ENCODE assay signal across 8 mouse cellular contexts in genomic region chr10:81059603-81060543, GRCm38 (mm10). TPM values are rescaled to one million over a fixed set of nuclear protein-coding genes. Genes with fewer than 3 reads are reported as not detected.
DNase-seq lines count a peak whose midpoint lies in the region; ATAC-seq and TF ChIP-seq lines count a peak whose summit lies in the region.

Gene Sgta, minus strand, starts transcription at chr10:81060181.

- peak within 1 kb of the TSS; percentile 85 for H3K9ac ChIP-seq in forebrain, embryonic 12.5 days
- peak within 1 kb of the TSS; percentile 66 for H3K9ac ChIP-seq in heart, postnatal 0 days (replicated peaks; ENCODE audit: low read depth, low read length)
- peak within 1 kb of the TSS; percentile 82 for H3K9ac ChIP-seq in liver, embryonic 16.5 days (ENCODE audit: low read depth, low read length)
- peak within 1 kb of the TSS; percentile 90 for H3K9ac ChIP-seq in neural tube, embryonic 13.5 days

- peak within 1 kb of the TSS; percentile 99 for H3K4me3 ChIP-seq in E14TG2a.4 (replicated peaks; ENCODE audit: low read length)
- peak within 1 kb of the TSS; percentile 80 for H3K4me3 ChIP-seq in forebrain, embryonic 12.5 days (replicated peaks)
- H3K4me3 ChIP-seq in heart, postnatal 0 days (ENCODE audit: low read depth, low read length): peak within 1 kb of the TSS; percentile 76
- peak within 1 kb of the TSS; percentile 72 for H3K4me3 ChIP-seq in liver, embryonic 16.5 days (ENCODE audit: low read depth, low read length)
- H3K4me3 ChIP-seq in neural tube, embryonic 13.5 days: peak within 1 kb of the TSS; percentile 88
- H3K4me3 ChIP-seq in testis, adult 2 months (ENCODE audit: control insufficient read depth, low read depth, low read length): peak within 1 kb of the TSS; percentile 98

- no peak for TF ChIP-seq CTCF in E14TG2a.4 (conservative IDR thresholded peaks at IDR 0.05; ENCODE audit: low read length)
- no peak for TF ChIP-seq CTCF in heart, postnatal 0 days (IDR thresholded peaks at IDR 0.05; ENCODE audit: low read depth)
- 0 out of 2 replicates have a peak, but pooled peaks have one; percentile 4 for TF ChIP-seq CTCF in testis, adult 2 months (IDR thresholded peaks at IDR 0.05; ENCODE audit: control insufficient read depth, insufficient read depth, insufficient replicate concordance, low read depth, low read length)

- H3K27me3 ChIP-seq in E14TG2a.4 (ENCODE audit: insufficient read depth, low read length): no peaks in the 10 kb centered on the region
- H3K27me3 ChIP-seq in forebrain, embryonic 12.5 days: no peaks in the 10 kb centered on the region
- H3K27me3 ChIP-seq in heart, postnatal 0 days (ENCODE audit: control insufficient read depth, insufficient read depth, low read length): no peaks in the 10 kb centered on the region
- no peaks in the 10 kb centered on the region for H3K27me3 ChIP-seq in liver, embryonic 16.5 days (ENCODE audit: control insufficient read depth, insufficient read depth, low read depth, low read length)
- no peaks in the 10 kb centered on the region for H3K27me3 ChIP-seq in neural tube, embryonic 13.5 days
- H3K27me3 ChIP-seq in testis, adult 2 months (ENCODE audit: control insufficient read depth, insufficient read depth, low read length): no peaks in the 10 kb centered on the region

- TF ChIP-seq EP300 in heart, postnatal 0 days (IDR thresholded peaks at IDR 0.05; ENCODE audit: low read depth): no peak

- peak within 1 kb of the TSS; percentile 91 for H3K4me2 ChIP-seq in forebrain, embryonic 12.5 days
- peak within 1 kb of the TSS; percentile 82 for H3K4me2 ChIP-seq in heart, postnatal 0 days (ENCODE audit: low read depth, low read length)
- peak within 1 kb of the TSS; percentile 87 for H3K4me2 ChIP-seq in liver, embryonic 16.5 days (ENCODE audit: low read depth, low read length)
- peak within 1 kb of the TSS; percentile 91 for H3K4me2 ChIP-seq in neural tube, embryonic 13.5 days

- under 1% methylated on average over 48 of the region's 48 CpGs for WGBS in forebrain, embryonic 12.5 days
- under 1% methylated on average over 48 of the region's 48 CpGs for WGBS in heart, postnatal 0 days
- under 1% methylated on average over 48 of the region's 48 CpGs for WGBS in liver, embryonic 16.5 days (ENCODE audit: insufficient replicate concordance)
- WGBS in neural tube, embryonic 13.5 days: under 1% methylated on average over 45 of the region's 48 CpGs

- H3K36me3 ChIP-seq in E14TG2a.4 (ENCODE audit: insufficient read depth, low read length): peaks cover 41% of the 10 kb centered on the region
- H3K36me3 ChIP-seq in forebrain, embryonic 12.5 days (replicated peaks): peaks cover 9% of the 10 kb centered on the region
- H3K36me3 ChIP-seq in heart, postnatal 0 days (replicated peaks; ENCODE audit: control insufficient read depth, insufficient read depth, low read length): no peaks in the 10 kb centered on the region
- H3K36me3 ChIP-seq in liver, embryonic 16.5 days (ENCODE audit: control insufficient read depth, insufficient read depth): no peaks in the 10 kb centered on the region
- 0 out of 2 replicates have a peak, but pooled peaks cover 7% of the 10 kb centered on the region for H3K36me3 ChIP-seq in neural tube, embryonic 13.5 days
- no peaks in the 10 kb centered on the region for H3K36me3 ChIP-seq in testis, adult 2 months (ENCODE audit: control insufficient read depth, insufficient read depth, low read length)

- ATAC-seq in forebrain, embryonic 12.5 days (ENCODE audit: low FRiP score): peak; percentile 97
- peak; percentile 97 for ATAC-seq in heart, postnatal 0 days (ENCODE audit: insufficient read depth, low read depth)
- peak; percentile 90 for ATAC-seq in liver, embryonic 16.5 days (ENCODE audit: low read depth)
- peak; percentile 92 for ATAC-seq in neural tube, embryonic 13.5 days (ENCODE audit: low read depth)

- peak within 1 kb of the TSS; percentile 63; the same call in 1 of the 2 replicates for H3K27ac ChIP-seq in forebrain, embryonic 12.5 days
- H3K27ac ChIP-seq in heart, postnatal 0 days (ENCODE audit: low read depth): peak within 1 kb of the TSS; percentile 47
- peak within 1 kb of the TSS; percentile 39; the same call in 1 of the 2 replicates for H3K27ac ChIP-seq in liver, embryonic 16.5 days (ENCODE audit: low read length)
- H3K27ac ChIP-seq in neural tube, embryonic 13.5 days (replicated peaks): no peak within 1 kb of the TSS; the same call in 1 of the 2 replicates
- H3K27ac ChIP-seq in testis, adult 2 months (ENCODE audit: control insufficient read depth, insufficient read depth, low read depth, low read length): peak within 1 kb of the TSS; percentile 75

- DNase-seq in c-Kit-positive CD71-positive TER-119-positive erythroid progenitor cells, embryonic 14.5 days (ENCODE audit: low spot score): peak; percentile 98
- peak; percentile 100 for DNase-seq in heart, postnatal 0 days (ENCODE audit: low spot score)
- DNase-seq in kidney, postnatal 4 days: peak; percentile 100

- H3K9me3 ChIP-seq in E14TG2a.4 (ENCODE audit: low read length): peaks cover 7% of the 10 kb centered on the region; the same call in 1 of the 2 replicates
- no peaks in the 10 kb centered on the region for H3K9me3 ChIP-seq in forebrain, embryonic 12.5 days
- H3K9me3 ChIP-seq in heart, postnatal 0 days (replicated peaks; ENCODE audit: control insufficient read depth, low read length): no peaks in the 10 kb centered on the region
- H3K9me3 ChIP-seq in liver, embryonic 16.5 days (replicated peaks; ENCODE audit: control insufficient read depth, low read length): no peaks in the 10 kb centered on the region
- H3K9me3 ChIP-seq in neural tube, embryonic 13.5 days: no peaks in the 10 kb centered on the region

- TF ChIP-seq POLR2A in testis, adult 2 months (IDR thresholded peaks at IDR 0.05; ENCODE audit: control insufficient read depth, low read depth, low read length): peak; percentile 69; the same call in 1 of the 2 replicates

- H3K4me1 ChIP-seq in E14TG2a.4 (replicated peaks; ENCODE audit: low read depth, low read length): peaks cover 68% of the 10 kb centered on the region
- H3K4me1 ChIP-seq in forebrain, embryonic 12.5 days: peaks cover 28% of the 10 kb centered on the region
- H3K4me1 ChIP-seq in heart, postnatal 0 days (ENCODE audit: control insufficient read depth, insufficient read depth): peaks cover 16% of the 10 kb centered on the region
- peaks cover 12% of the 10 kb centered on the region for H3K4me1 ChIP-seq in liver, embryonic 16.5 days (ENCODE audit: control insufficient read depth, low read depth, low read length)
- H3K4me1 ChIP-seq in neural tube, embryonic 13.5 days (replicated peaks): peaks cover 37% of the 10 kb centered on the region
- peaks cover 7% of the 10 kb centered on the region for H3K4me1 ChIP-seq in testis, adult 2 months (ENCODE audit: control insufficient read depth, insufficient read depth, low read length)

RNA-seq across cellular contexts. Expression of gene Sgta, which starts in this region (rescaled TPM):
- polyA plus RNA-seq in forebrain, embryonic 12.5 days (2016; fragmentation: Nextera tagmentation; extraction: Ambion mirVana): 262 and 280 TPM in 2 replicates
- total RNA-seq in heart, postnatal 0 days (2014; rRNA removed; ENCODE audit: low replicate concordance): 98.1 and 152 TPM in 2 replicates
- 134 and 137 TPM in 2 replicates for polyA plus RNA-seq in heart, postnatal 0 days (2015; fragmentation: Nextera tagmentation; extraction: Ambion mirVana)
- 55.3 and 57.3 TPM in 2 replicates for polyA plus RNA-seq in liver, embryonic 16.5 days (2015; fragmentation: Nextera tagmentation; extraction: Ambion mirVana)
- 283 and 286 TPM in 2 replicates for polyA plus RNA-seq in neural tube, embryonic 13.5 days (2015; fragmentation: Nextera tagmentation; extraction: Ambion mirVana)
- 203 and 224 TPM in 2 replicates for polyA plus RNA-seq in testis, adult 2 months (2012; rRNA removed)
